ENCODE assay signal across 8 mouse cellular contexts in genomic region chr5:88586407-88587174, GRCm38 (mm10). TPM values are rescaled to one million over a fixed set of nuclear protein-coding genes. Genes with fewer than 3 reads are reported as not detected.
DNase-seq lines count a peak whose midpoint lies in the region; ATAC-seq lines count a peak whose summit lies in the region.

No protein-coding gene starts in this region.

- DNase-seq in frontal cortex, postnatal 10 days (ENCODE audit: low spot score in 2 of 2): no peak
- peak; percentile 22 for DNase-seq in MN1 (ENCODE audit: low spot score)
- DNase-seq in forebrain, embryonic 14.5 days (ENCODE audit: low spot score): no peak
- DNase-seq in urinary bladder, adult 2 months (ENCODE audit: low spot score): no peak
- DNase-seq in c-Kit-positive CD71-positive TER-119-positive erythroid progenitor cells, embryonic 14.5 days (ENCODE audit: low spot score): no peak

- 70% methylated on average over 7 of the region's 7 CpGs for WGBS in forebrain, embryonic 14.5 days
- 62% methylated on average over 7 of the region's 7 CpGs for WGBS in kidney, embryonic 14.5 days
- WGBS in neural tube, embryonic 13.5 days: 52% methylated on average over 7 of the region's 7 CpGs

- H3K4me2 ChIP-seq in forebrain, embryonic 14.5 days (ENCODE audit: low read length): peak overlapping the region; percentile 90
- H3K4me2 ChIP-seq in kidney, embryonic 14.5 days (replicated peaks; ENCODE audit: low read depth, low read length): no peak overlapping the region
- H3K4me2 ChIP-seq in neural tube, embryonic 13.5 days: peak overlapping the region; percentile 83

- peaks cover 31% of the 10 kb centered on the region for H3K4me1 ChIP-seq in forebrain, embryonic 14.5 days (ENCODE audit: control insufficient read depth, insufficient read depth, low read length)
- H3K4me1 ChIP-seq in kidney, embryonic 14.5 days (ENCODE audit: control insufficient read depth, insufficient read depth, low read length): peaks cover 32% of the 10 kb centered on the region
- peaks cover 53% of the 10 kb centered on the region for H3K4me1 ChIP-seq in neural tube, embryonic 13.5 days (replicated peaks)

- ATAC-seq in frontal cortex, adult (ENCODE audit: low TSS enrichment): peak; percentile 29
- ATAC-seq in forebrain, embryonic 14.5 days: no peak
- ATAC-seq in kidney, embryonic 14.5 days (ENCODE audit: low FRiP score, low TSS enrichment): peak; percentile 34; the same call in 1 of the 2 replicates
- ATAC-seq in neural tube, embryonic 13.5 days (ENCODE audit: low read depth): no peak

- H3K36me3 ChIP-seq in forebrain, embryonic 14.5 days (ENCODE audit: control insufficient read depth, insufficient read depth, low read length): peaks cover 16% of the 10 kb centered on the region
- no peaks in the 10 kb centered on the region for H3K36me3 ChIP-seq in kidney, embryonic 14.5 days (ENCODE audit: control insufficient read depth, insufficient read depth, low read length)
- H3K36me3 ChIP-seq in neural tube, embryonic 13.5 days: peaks cover 4% of the 10 kb centered on the region; the same call in 1 of the 2 replicates

- peak overlapping the region; percentile 67 for H3K9ac ChIP-seq in forebrain, embryonic 14.5 days (ENCODE audit: low read length)
- H3K9ac ChIP-seq in kidney, embryonic 14.5 days (ENCODE audit: low read depth, low read length): 0 out of 2 replicates have a peak overlapping the region, but pooled peaks have one; percentile 12
- peak overlapping the region; percentile 90 for H3K9ac ChIP-seq in neural tube, embryonic 13.5 days

- no peaks in the 10 kb centered on the region for H3K27me3 ChIP-seq in forebrain, embryonic 14.5 days (replicated peaks; ENCODE audit: control insufficient read depth, insufficient read depth, low read length)
- H3K27me3 ChIP-seq in kidney, embryonic 14.5 days (ENCODE audit: control insufficient read depth, insufficient read depth, low read length): no peaks in the 10 kb centered on the region
- H3K27me3 ChIP-seq in neural tube, embryonic 13.5 days: no peaks in the 10 kb centered on the region

- H3K4me3 ChIP-seq in forebrain, embryonic 14.5 days (ENCODE audit: low read depth, low read length): peak overlapping the region; percentile 56
- H3K4me3 ChIP-seq in kidney, embryonic 14.5 days (ENCODE audit: low read length): no peak overlapping the region
- H3K4me3 ChIP-seq in neural tube, embryonic 13.5 days: peak overlapping the region; percentile 76

- no peaks in the 10 kb centered on the region for H3K9me3 ChIP-seq in forebrain, embryonic 14.5 days (replicated peaks; ENCODE audit: control insufficient read depth, low read length)
- H3K9me3 ChIP-seq in kidney, embryonic 14.5 days (ENCODE audit: control insufficient read depth, low read length): no peaks in the 10 kb centered on the region
- no peaks in the 10 kb centered on the region for H3K9me3 ChIP-seq in neural tube, embryonic 13.5 days

- H3K27ac ChIP-seq in forebrain, embryonic 14.5 days (ENCODE audit: low read depth, low read length): 0 out of 2 replicates have a peak overlapping the region, but pooled peaks have one; percentile 48
- H3K27ac ChIP-seq in kidney, embryonic 14.5 days (ENCODE audit: low read depth, low read length): peak overlapping the region; percentile 51; the same call in 1 of the 2 replicates
- H3K27ac ChIP-seq in neural tube, embryonic 13.5 days (replicated peaks): peak overlapping the region; percentile 65

RNA-seq across cellular contexts. Expression of gene Rufy3, which starts 21.8 kb away (rescaled TPM):
- 155 and 210 TPM in 2 replicates for polyA plus RNA-seq in forebrain, embryonic 14.5 days (2014; fragmentation: Nextera tagmentation; extraction: Ambion mirVana)
- polyA plus RNA-seq in kidney, embryonic 14.5 days (2014; fragmentation: Nextera tagmentation; extraction: Ambion mirVana): 11.1 and 17.7 TPM in 2 replicates
- 291 TPM in 2 replicates for polyA plus RNA-seq in neural tube, embryonic 13.5 days (2015; fragmentation: Nextera tagmentation; extraction: Ambion mirVana)
- 21.6 and 23.3 TPM in 2 replicates for polyA plus RNA-seq in urinary bladder, adult 2 months (2012; rRNA removed)

RNA-seq across cellular contexts. Expression of gene Utp3, which starts 32.3 kb away (rescaled TPM):
- polyA plus RNA-seq in forebrain, embryonic 14.5 days (2014; fragmentation: Nextera tagmentation; extraction: Ambion mirVana): 32.8 and 46.5 TPM in 2 replicates
- 73.4 and 88.8 TPM in 2 replicates for polyA plus RNA-seq in kidney, embryonic 14.5 days (2014; fragmentation: Nextera tagmentation; extraction: Ambion mirVana)
- 52.0 and 52.3 TPM in 2 replicates for polyA plus RNA-seq in neural tube, embryonic 13.5 days (2015; fragmentation: Nextera tagmentation; extraction: Ambion mirVana)
- 36.2 and 45.2 TPM in 2 replicates for polyA plus RNA-seq in urinary bladder, adult 2 months (2012; rRNA removed)

RNA-seq across cellular contexts. Expression of gene Jchain, which starts 58.9 kb away (rescaled TPM):
- 0.17 TPM in 1 of 2 replicates, not detected in the other for polyA plus RNA-seq in forebrain, embryonic 14.5 days (2014; fragmentation: Nextera tagmentation; extraction: Ambion mirVana)
- polyA plus RNA-seq in kidney, embryonic 14.5 days (2014; fragmentation: Nextera tagmentation; extraction: Ambion mirVana): 0.91 TPM in 1 of 2 replicates, not detected in the other
- 0.17 and 0.29 TPM in 2 replicates for polyA plus RNA-seq in neural tube, embryonic 13.5 days (2015; fragmentation: Nextera tagmentation; extraction: Ambion mirVana)
- 1.0 and 1.3 TPM in 2 replicates for polyA plus RNA-seq in urinary bladder, adult 2 months (2012; rRNA removed)

Comparison
In these comparisons a context has a peak if more than half of its experiments do, and no peak if none do; other contexts are left out.
1. ATAC-seq: peak in frontal cortex, adult (single experiment) and kidney, embryonic 14.5 days (single experiment); none in forebrain, embryonic 14.5 days (single experiment) and neural tube, embryonic 13.5 days (single experiment).
2. H3K9ac ChIP-seq: peak in every context shown above with its lines; median percentile 90 in neural tube, embryonic 13.5 days; 67 in forebrain, embryonic 14.5 days; 12 in kidney, embryonic 14.5 days.
3. Peak in every context shown above with its lines, with median percentiles within 50 percentile points of each other: H3K27ac ChIP-seq.